Mouse (Mus musculus): Measurements from ENCODE around the gene Vdac2.
A peak's percentile ranks its signal among the peaks of the same experiment; 100 is the strongest.

Vdac2 gene

GRCm38 (mm10) chr14:21824938-21825337, at the start of gene Vdac2:
TSS of gene Vdac2 (plus strand) at chr14:21825238.
- DNase-seq (ENCODE audit: low read depth, low spot score) = no peak

DNA sequence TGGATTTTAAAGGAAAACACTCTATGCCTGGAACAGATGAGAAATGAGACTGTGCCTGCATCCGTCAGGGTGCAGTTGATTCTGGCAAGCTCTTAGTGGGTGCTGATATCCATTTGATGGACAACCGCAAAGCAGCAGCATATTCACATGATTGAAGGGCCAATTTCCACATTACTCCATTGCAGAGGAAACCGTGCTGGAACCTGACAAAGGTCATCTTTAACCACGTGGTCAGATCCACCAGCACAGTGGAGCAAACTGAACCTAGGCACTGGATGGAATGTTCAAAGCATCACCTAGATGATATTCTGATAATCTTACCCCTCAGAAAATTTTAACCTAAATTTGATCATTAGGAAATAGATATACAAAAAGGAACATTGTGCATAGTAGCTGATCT, 48.8 kb upstream of the Vdac2 start:
- DNase-seq (ENCODE audit: low read depth, low spot score) = no peak

DNA sequence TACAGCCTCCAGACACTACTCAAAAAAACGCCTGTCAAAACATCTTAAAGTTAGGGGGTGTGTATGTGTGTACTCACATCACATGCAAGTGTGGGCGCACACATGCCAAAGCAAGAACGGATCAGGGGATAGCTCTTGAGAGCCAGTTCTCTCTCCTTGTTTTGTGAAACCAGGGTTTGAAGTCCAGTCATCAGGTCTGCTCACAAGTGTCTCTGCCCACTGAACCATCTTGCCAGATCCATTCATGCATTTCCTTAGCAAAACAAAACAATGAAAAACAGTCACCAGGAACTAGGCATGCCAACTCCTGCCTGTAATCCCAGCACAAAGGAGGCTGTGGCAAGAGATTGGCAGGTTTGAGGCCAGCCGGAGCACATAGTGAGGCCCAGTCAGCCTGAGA, 38.5 kb upstream of the Vdac2 start:
- DNase-seq (ENCODE audit: low read depth, low spot score) = no peak

DNA sequence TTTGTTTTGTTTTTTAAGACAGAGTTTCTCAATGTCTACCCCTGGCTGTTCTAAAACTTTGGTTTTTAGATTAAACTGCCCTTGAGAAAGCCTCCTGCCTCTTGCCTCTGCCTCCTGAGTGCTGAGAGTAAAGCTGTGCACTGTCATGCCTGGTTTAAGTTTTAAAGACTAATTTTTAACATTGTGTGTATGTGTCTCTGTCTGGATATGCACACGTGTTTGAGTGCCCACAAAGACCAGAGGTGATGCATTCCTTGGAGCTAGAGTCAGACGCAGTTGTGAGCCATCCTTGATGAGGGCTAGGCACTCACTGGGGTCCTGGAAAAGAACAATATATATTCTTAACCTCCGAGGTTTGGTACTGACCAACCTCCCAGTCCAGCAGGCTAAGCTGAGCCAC, 37.7 kb upstream of the Vdac2 start:
- DNase-seq (ENCODE audit: low read depth, low spot score) = no peak

DNA sequence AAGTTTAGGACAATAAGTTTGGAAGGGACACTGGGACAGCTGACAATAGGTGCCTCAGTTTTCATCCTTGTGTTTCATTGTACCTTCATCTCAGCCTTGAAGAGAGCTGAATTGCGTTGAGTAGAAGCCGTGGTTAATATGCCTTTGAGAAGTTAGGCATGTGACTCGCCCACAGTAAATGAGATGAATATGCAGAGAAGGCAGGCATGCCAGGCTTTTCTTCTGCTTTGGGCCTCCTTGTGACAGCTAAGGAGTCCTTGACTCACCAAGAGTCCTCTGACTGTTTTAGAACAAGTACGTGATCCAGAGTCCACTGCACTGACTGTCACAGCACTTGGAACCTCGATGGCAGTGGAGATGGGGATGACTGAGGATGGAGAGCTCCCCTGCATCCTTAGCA, 36.9 kb upstream of the Vdac2 start:
- no peak for DNase-seq (ENCODE audit: low read depth, low spot score)

DNA sequence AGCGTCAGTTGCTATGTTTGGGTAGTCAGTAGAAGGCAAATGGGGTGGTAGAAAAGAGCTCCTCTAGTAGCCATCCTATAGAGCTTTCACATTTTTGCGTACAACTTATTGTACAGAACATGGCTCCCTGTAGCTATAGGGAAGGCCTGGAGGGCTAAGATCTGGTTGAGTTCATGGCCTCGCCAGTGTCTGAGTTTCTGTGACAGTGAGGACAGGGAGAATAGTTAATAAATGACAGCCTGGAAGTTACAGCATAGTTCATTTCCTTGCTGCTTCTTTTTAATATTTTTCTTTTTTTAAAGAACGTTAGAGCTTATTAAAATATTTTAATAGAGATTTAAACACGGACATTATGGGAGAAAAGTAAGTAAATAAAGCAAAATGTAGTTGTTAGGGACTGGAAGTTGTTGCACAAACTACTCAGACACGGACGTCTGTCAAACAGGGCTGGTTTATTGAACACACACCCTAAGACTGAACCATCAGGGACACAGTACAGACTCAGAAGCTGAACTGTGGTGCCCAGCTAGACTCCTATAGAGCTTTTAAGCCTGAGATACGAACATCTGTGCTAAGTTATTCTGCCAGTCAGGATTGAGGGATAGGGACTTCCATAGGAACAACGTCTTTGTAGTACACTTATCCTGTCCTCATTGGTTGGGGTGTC, 34.3 kb upstream of the Vdac2 start:
- no peak for DNase-seq (ENCODE audit: low read depth, low spot score)

GRCm38 (mm10) chr14:21791722-21792121, 33.3 kb upstream of the Vdac2 start:
- no peak for DNase-seq (ENCODE audit: low read depth, low spot score)

DNA sequence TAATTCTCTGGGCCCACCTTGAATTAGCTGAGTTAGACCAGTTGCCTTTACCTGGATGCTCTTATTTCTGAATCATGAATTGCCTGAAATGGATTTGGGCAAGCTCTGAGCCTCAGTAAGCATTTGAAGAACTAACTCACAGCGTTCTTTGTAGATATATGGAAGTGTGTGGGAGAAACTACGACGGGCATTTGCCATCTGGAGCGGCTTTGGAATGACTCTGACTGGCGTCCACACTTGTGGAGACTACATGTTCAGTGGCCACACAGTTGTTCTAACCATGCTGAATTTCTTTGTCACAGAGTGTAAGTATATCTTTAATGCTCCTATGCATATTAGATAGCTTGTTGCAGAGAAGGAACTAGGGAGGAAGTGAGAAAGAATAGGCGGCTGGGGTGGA, 32.8 kb upstream of the Vdac2 start:
- DNase-seq (ENCODE audit: low read depth, low spot score) = no peak

DNA sequence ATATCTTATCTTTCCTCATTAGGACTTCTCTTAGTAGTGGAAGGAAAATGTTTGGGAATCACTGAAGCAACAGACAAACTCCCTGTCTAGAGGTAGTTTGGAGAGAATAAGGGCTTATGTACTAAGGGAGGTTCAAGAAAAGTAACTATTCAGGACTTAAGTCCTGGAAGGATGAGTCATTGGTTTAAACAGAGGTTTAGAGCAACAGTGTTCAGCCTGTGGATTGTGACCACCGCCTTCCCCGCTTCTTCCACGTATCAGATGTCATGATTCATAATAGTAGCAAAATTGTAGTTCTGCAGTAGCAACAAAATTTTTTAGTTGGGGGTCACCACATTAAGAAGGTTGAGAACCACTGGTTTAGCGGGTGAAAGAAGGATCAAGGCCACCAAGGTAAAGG, 24.4 kb upstream of the Vdac2 start:
- no peak for DNase-seq (ENCODE audit: low read depth, low spot score)

GRCm38 (mm10) chr14:21801624-21802023, 23.4 kb upstream of the Vdac2 start:
- DNase-seq (ENCODE audit: low read depth, low spot score) = no peak

GRCm38 (mm10) chr14:21802543-21803206, 22.4 kb upstream of the Vdac2 start:
- no peak for DNase-seq (ENCODE audit: low read depth, low spot score)

GRCm38 (mm10) chr14:21806203-21806602, 18.8 kb upstream of the Vdac2 start:
- DNase-seq (ENCODE audit: low read depth, low spot score) = no peak

DNA sequence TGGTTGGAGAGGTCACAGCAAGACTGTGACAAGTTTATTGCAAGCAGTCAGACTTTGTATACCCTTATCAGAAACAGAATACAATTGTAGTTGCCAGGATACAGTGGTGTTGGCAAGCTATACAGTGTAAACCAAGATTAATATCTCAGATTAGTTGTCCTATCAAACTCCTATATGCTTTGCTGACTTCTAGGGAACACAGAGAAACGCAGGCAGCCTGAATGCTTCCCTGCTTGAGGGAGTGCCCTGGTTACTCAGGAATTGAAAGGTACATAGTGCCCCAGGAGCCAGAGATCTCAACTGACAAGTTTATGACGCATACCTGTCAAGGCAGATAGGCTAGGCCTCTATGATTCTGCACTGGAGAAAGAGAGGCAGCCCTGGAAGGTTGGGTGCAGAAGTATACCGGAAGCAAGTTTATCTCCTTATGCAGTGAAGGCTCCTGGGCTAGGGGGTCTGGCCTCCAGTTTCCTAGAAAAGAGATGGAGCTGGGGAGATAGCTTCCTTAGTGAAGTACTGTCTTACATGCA, 18.3 kb upstream of the Vdac2 start:
- no peak for DNase-seq (ENCODE audit: low read depth, low spot score)

DNA sequence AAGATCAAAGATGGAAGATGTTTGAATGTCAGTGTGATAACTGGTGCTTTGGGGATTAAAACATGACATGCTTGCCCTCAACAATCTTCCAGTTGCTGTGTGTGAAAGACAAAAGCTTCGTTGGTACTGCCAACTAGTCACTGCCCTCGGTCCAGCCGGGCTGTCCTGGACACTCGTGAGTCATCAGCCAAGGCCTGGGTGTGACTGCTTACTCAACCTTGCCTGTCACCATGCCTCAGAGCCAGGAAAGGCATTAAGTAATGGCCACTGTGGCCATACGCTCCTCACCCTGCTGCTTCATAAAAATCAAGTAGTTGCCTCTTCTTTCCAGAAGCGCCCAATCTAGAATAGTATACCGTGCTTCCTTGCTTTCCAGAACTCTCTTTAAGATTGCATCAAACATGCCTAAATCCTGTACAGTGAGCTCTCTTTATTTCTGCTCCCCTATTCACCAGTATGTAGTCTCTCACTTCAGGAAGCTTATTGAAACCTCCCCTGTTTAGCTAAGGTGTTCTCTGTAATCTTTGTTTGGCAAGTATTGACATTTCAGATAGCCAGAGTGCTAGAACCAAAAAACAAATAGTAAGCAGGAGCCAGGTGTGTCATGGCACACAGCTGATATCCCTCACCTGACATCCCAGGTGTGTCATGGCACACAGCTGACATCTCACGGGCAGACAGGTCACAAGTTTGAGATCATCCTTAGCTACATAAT, 16.7 kb upstream of the Vdac2 start:
- no peak for DNase-seq (ENCODE audit: low read depth, low spot score)

- no peak for DNase-seq (ENCODE audit: low read depth, low spot score)
Measured at GRCm38 (mm10) chr14:21809418-21809817, 15.6 kb upstream of the Vdac2 start.

DNA sequence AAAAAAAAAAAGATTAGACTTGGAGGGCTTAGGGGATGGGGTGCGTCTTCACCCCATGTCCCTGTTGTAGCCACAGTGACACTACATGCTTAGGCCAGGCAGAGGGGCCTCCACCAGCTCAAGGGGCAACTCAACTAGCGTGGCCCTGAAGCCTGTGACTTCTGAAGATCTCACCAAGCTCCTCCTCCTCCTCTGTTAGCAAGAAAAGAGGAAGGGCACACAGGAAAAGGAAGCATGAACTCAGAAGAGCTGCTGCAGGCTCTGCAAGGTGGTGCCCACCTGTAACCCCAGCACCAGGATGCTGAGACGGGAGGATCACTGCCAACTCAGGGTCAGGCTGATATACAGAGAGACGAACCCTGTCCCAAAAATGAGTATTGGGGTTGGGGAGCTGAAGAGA, 13.7 kb upstream of the Vdac2 start:
- DNase-seq (ENCODE audit: low read depth, low spot score) = peak; percentile 7

DNA sequence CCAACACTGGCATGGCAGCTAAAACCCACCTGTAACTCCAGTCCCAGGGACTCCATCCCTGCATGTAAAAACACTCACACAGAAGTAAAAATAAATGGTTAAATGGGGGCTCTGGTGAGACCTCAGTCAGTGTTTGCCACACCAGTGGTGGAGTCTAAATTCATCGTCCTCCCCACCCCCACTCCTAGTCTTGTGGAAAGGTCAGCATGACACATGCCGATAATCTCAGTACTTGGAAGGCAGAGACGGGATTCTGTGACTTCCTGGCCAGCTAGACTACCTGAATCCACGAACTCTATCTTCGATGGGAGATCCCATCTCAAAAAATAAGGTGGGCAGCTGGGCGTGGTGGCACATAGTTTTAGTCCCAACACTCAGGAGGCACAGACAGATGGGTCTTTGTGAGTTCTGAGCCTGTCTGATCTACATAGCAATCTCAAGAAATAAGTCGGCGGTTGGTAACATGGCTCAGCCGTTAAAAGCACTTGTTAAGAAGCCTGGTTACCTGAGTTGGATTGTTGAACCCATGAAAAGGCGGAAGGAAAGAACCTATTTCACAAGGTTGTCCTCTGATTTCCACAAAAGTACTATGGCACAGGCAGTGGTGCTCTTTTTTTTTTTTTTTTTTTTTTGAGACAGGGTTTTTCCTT, 13.2 kb upstream of the Vdac2 start:
- DNase-seq (ENCODE audit: low read depth, low spot score) = no peak

DNA sequence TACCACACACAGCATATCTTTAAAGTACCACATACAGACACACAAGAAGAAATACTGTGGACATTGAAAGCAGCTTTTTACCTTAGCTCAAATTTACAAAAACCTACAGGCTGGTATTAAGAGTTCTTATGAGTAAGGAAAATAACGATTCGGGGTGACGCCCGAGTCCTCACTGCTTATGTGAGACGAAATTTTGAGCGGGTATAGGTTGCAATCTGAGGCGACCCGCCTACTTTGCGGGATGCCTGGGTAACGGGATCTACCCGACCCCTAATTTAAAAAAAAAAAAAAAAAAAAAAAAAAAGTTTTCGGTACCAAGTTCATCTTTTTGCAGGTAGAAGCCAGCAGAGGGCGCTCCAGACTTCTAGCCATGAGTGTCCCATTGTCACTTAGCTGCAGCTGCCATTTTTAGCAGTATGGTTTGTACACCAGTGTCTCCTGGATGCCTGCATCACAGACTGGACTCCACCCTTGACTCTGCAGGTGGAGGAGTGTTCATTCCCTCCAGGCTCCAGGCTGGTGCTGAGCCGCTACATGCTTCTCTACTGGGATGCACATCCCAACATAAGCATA, 12.4 kb upstream of the Vdac2 start:
- peak; percentile 93 for DNase-seq (ENCODE audit: low read depth, low spot score)

GRCm38 (mm10) chr14:21813216-21813615, 11.8 kb upstream of the Vdac2 start:
- peak; percentile 42 for DNase-seq (ENCODE audit: low read depth, low spot score)

DNA sequence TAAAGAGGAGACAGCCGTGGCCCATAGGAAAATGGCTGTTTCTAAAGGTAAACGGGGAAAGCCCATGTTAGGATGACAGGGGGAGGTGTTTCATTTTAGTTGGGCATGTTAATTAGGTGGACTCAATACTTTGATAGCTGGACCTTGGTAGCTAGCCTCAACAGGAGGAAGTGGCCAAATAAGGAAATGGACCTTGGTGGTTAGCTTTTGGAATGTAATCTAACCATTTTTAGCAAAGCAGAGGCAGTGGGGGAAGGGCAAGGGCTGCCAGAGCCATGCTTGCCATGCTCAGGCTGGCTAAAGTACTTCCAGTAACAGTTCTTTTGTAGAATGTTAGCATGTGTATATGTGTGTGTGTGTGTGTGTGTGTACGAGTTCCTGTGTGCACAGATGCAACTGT, 11.2 kb upstream of the Vdac2 start:
- DNase-seq (ENCODE audit: low read depth, low spot score) = no peak

- DNase-seq (ENCODE audit: low read depth, low spot score) = no peak
Measured at GRCm38 (mm10) chr14:21814606-21815005, 10.4 kb upstream of the Vdac2 start.

DNA sequence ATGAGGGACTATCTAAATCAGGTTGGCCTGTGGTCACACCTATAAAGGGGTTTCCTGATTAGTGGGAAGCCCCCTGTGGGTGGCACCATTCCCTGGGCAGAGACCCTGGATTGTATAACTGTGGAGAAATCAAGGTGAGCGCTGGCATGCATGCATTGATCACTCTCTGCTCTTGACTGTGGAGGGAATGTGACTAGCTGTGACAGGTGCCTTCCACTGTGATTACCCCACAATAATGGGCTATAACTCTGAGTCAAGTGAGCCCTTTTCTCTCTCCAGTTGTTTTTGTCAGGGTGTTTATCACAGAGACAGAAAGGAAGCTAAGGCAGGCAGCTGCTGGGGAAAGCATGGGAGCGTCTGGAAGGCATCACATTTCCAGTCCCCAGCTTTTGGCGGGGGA, 8.8 kb upstream of the Vdac2 start:
- DNase-seq (ENCODE audit: low read depth, low spot score) = no peak

Measured in CD4-positive, CD25-positive, alpha-beta regulatory T cell, adult 2 months (primary cell).